Mouse (Mus musculus): ENCODE data around the gene Tent5a. TPM values are rescaled to one million over a fixed set of nuclear protein-coding genes. Genes with fewer than 3 reads are reported as not detected.

The Tent5a gene
- polyA plus RNA-seq, 1 experiment from 2014 or later: 9.4 TPM

- Histone ChIP-seq H3K9me3 (no peaks in the 10 kb centered on the region), H3K4me1 (no peaks in the 10 kb centered on the region), H3K36me3 (no peaks in the 10 kb centered on the region), H3K4me2 (no peak overlapping the region), H3K9ac (no peak overlapping the region), H3K27me3 (no peaks in the 10 kb centered on the region), H3K4me3 (no peak overlapping the region), H3K27ac (no peak overlapping the region)
- WGBS: 83% methylated on average over 4 of the region's 4 CpGs
- ATAC-seq (ENCODE audit: insufficient number of reproducible peaks, insufficient read depth, low FRiP score, low TSS enrichment, low read depth): no peak
These were observed 24.3 kb downstream of the Tent5a start for GRCm38 (mm10) chr9:85302849-85303248.

GRCm38 (mm10) chr9:85274114-85274513 lies 53.0 kb downstream of the Tent5a start:
- WGBS: 81% methylated on average over 2 of the region's 2 CpGs
- Histone ChIP-seq H3K9ac (no peak overlapping the region), H3K36me3 (no peaks in the 10 kb centered on the region), H3K9me3 (no peaks in the 10 kb centered on the region), H3K4me3 (no peak overlapping the region), H3K27me3 (no peaks in the 10 kb centered on the region), H3K27ac (no peak overlapping the region), H3K4me1 (no peaks in the 10 kb centered on the region), H3K4me2 (no peak overlapping the region)
- no peak for ATAC-seq (ENCODE audit: insufficient number of reproducible peaks, insufficient read depth, low FRiP score, low TSS enrichment, low read depth)

Other genes with a start within 250 kb of the Tent5a start
- gene Gm11114, start 14.6 kb downstream of the Tent5a start, polyA plus RNA-seq (2015; fragmentation: Nextera tagmentation; extraction: Ambion mirVana): not detected in 2 replicates

All from embryonic facial prominence, embryonic 13.5 days (tissue).